Mouse (Mus musculus) liver, adult 2 months (tissue): ENCODE measurements around the gene Phf7.

Experiments used
- CTCF ChIP-seq: fragments of 200-500 bp; IDR thresholded peaks from 2 replicates; pipeline ENCODE4 v1.5.1; 2011; ENCODE audit warnings: low read depth, low read length, control low read depth
- POLR2A ChIP-seq: fragments of 200-500 bp; IDR thresholded peaks from 2 replicates; pipeline ENCODE4 v1.6.1; 2011; ENCODE audit warnings: low read length, control low read depth; ENCODE audit not compliant: insufficient read depth; ENCODE audit errors: extremely low read depth

GRCm38 (mm10) chr14:31251626-31252025 lies 509 bp upstream of the Phf7 start:
- no peak for TF ChIP-seq CTCF
- TF ChIP-seq POLR2A = no peak
